Mouse (Mus musculus): ENCODE results near the gene Twf2.
A peak's percentile ranks its signal among the peaks of the same experiment; 100 is the strongest.
"Not testable (repeated sequence)": the region's sequence is repeated elsewhere in the genome, so short reads cannot be mapped to it uniquely, and the experiment has no call there.

Twf2 gene

GRCm38 (mm10) chr9:106202819-106203636 lies at the start of gene Twf2:
TSS of gene Twf2 (plus strand) at chr9:106203108.
- DNase-seq (ENCODE audit: low spot score) = peak; percentile 95

- no peak for DNase-seq (ENCODE audit: low spot score)
Observed at GRCm38 (mm10) chr9:106154106-106154505, 48.8 kb upstream of the Twf2 start.

- no peak for DNase-seq (ENCODE audit: low spot score)
Observed at GRCm38 (mm10) chr9:106156419-106156818, 46.5 kb upstream of the Twf2 start.

- DNase-seq (ENCODE audit: low spot score) = no peak
Observed at GRCm38 (mm10) chr9:106156921-106157622, 45.8 kb upstream of the Twf2 start.

GRCm38 (mm10) chr9:106157623-106157925 lies 45.3 kb upstream of the Twf2 start:
- no peak for DNase-seq (ENCODE audit: low spot score)

GRCm38 (mm10) chr9:106158037-106158491 lies 44.8 kb upstream of the Twf2 start, which contains the start of gene Glyctk:
TSS of gene Glyctk (minus strand) at chr9:106158138.
- no peak for DNase-seq (ENCODE audit: low spot score)

GRCm38 (mm10) chr9:106159237-106159636 lies 43.7 kb upstream of the Twf2 start:
- DNase-seq (ENCODE audit: low spot score) = no peak

GRCm38 (mm10) chr9:106159784-106160301 lies 43.1 kb upstream of the Twf2 start:
- peak; percentile 98 for DNase-seq (ENCODE audit: low spot score)

GRCm38 (mm10) chr9:106160426-106160825 lies 42.5 kb upstream of the Twf2 start:
- no peak for DNase-seq (ENCODE audit: low spot score)

- no peak for DNase-seq (ENCODE audit: low spot score)
Observed at GRCm38 (mm10) chr9:106166709-106167108, 36.2 kb upstream of the Twf2 start.

GRCm38 (mm10) chr9:106167241-106167640 lies 35.7 kb upstream of the Twf2 start:
- DNase-seq (ENCODE audit: low spot score) = no peak

GRCm38 (mm10) chr9:106167703-106168102 lies 35.2 kb upstream of the Twf2 start:
- DNase-seq (ENCODE audit: low spot score) = no peak

GRCm38 (mm10) chr9:106169006-106169405 lies 33.9 kb upstream of the Twf2 start:
- DNase-seq (ENCODE audit: low spot score) = not testable (repeated sequence)

GRCm38 (mm10) chr9:106169917-106170316 lies 33.0 kb upstream of the Twf2 start:
- DNase-seq (ENCODE audit: low spot score) = no peak

GRCm38 (mm10) chr9:106170556-106171345 lies 32.2 kb upstream of the Twf2 start, which contains the start of gene Wdr82:
TSS of gene Wdr82 (plus strand) at chr9:106170928.
- peak; percentile 82 for DNase-seq (ENCODE audit: low spot score)

GRCm38 (mm10) chr9:106171346-106172158 lies 31.4 kb upstream of the Twf2 start:
- peak; percentile 49 for DNase-seq (ENCODE audit: low spot score)

GRCm38 (mm10) chr9:106172527-106172926 lies 30.4 kb upstream of the Twf2 start:
- DNase-seq (ENCODE audit: low spot score) = no peak

- DNase-seq (ENCODE audit: low spot score) = no peak
Observed at GRCm38 (mm10) chr9:106173363-106173762, 29.5 kb upstream of the Twf2 start.

GRCm38 (mm10) chr9:106175552-106176200 lies 27.2 kb upstream of the Twf2 start:
- DNase-seq (ENCODE audit: low spot score) = no peak

GRCm38 (mm10) chr9:106176769-106177168 lies 26.1 kb upstream of the Twf2 start:
- DNase-seq (ENCODE audit: low spot score) = no peak

GRCm38 (mm10) chr9:106177799-106178198 lies 25.1 kb upstream of the Twf2 start:
- no peak for DNase-seq (ENCODE audit: low spot score)
